Mouse (Mus musculus): ENCODE measurements at regions not wholly inside any gene's neighbourhood (a gene's known extent, or its start where the extent isn't known, plus 50 kb on each side); places are given as distances from the start of the nearest gene placed in this dataset.

GRCm38 (mm10) chr9:76734387-76734786 lies 167.5 kb upstream of the Fam83b start:
- no peak for DNase-seq

DNA sequence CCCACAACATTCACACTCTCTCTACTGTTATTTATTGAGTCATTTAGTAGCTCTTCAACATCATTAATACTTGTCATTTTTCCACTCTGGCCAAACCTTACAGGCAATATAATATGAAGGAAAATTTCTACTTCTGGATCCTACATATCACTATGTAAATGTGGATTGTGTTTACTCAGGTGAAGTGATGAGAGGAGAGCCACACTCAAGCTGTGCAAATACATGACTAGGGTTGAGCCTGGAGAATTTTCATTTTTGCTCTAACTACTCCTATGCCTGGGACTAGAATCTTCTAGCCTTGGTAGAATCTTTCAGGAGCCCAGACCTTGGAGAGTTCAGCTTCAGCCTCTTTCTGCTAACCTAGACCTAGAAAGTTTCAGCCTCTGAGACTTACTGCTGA lies 166.9 kb upstream of the Fam83b start:
- no peak for DNase-seq

- DNase-seq = no peak
Observed at GRCm38 (mm10) chr9:76722881-76723280, 156.0 kb upstream of the Fam83b start.

GRCm38 (mm10) chr9:76715852-76716251 lies 148.9 kb upstream of the Fam83b start:
- no peak for DNase-seq

DNA sequence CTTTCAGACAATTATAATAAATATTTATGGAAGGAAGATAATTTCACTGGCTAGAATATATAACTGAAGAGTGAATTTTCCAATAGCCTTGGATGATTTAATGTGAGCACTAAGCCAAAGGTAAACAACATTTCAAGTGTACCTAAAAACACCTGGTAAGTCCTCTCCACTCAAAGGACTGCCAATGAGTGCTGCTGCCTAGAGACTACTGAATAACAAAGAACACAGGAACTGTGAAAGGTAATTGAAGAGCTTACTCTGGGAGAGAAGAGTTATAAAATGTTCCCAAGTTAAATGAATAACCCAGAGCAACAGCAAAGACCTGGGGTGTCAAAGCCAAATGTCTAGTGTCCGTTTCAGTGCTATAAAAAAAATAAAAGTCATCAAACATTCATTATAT lies 139.5 kb upstream of the Fam83b start:
- no peak for DNase-seq

- no peak for DNase-seq
Observed at GRCm38 (mm10) chr9:76705786-76706185, 138.9 kb upstream of the Fam83b start.

- no peak for DNase-seq
Observed at GRCm38 (mm10) chr9:76695547-76695946, 128.6 kb upstream of the Fam83b start.

DNA sequence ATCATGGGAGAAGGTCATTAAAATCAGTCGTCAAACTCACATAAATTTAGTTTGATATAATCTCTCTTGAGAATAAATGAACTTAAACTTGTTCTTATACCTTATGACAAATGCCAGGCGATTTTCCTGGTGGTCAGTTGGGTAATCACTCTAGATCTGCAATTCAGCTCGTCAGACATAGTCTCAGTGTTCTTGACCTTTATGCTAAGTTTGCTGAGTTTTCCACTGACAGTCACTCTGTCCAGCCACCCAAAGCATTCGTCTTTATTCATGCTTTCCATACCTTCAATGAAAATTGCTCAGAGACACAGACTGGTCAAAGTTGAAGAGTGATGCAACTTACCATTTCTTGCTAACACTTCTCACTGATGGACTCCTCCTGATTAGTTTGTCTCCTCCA lies 126.1 kb upstream of the Fam83b start:
- no peak for DNase-seq

DNA sequence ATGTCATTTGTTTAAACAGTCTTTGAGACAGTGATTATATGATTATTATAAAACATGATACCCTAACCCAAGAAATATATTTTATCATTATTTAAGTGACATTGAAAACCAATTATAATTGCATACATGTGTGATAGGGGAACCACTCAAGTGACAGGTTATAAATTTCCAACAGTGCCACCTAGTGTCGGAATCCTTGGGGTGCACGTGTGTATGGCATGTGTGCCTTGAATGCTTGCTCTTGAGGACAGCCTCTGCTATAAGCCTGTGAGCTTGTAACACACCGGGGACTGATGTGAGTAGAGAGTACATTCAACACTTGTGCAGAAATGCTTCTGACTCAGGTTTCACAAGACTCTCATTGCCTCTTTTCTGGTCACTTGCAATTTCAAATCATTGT lies 93.9 kb upstream of the Fam83b start:
- peak; percentile 63 to 65 for DNase-seq

- no peak for DNase-seq
Observed at GRCm38 (mm10) chr9:76659798-76660197, 92.9 kb upstream of the Fam83b start.

GRCm38 (mm10) chr9:76653311-76653710 lies 86.4 kb upstream of the Fam83b start:
- DNase-seq = no peak

- DNase-seq = no peak
Observed at GRCm38 (mm10) chr9:76649484-76649883, 82.6 kb upstream of the Fam83b start.

GRCm38 (mm10) chr9:76646383-76646782 lies 79.5 kb upstream of the Fam83b start:
- no peak for DNase-seq

Measured in kidney, postnatal 4 days (tissue).